Comparison of ENCODE assay signal across 21 mouse cellular contexts in genomic region chr1:72606186-72606673, GRCm38 (mm10). TPM values are rescaled to one million over a fixed set of nuclear protein-coding genes. Genes with fewer than 3 reads are reported as not detected.
DNase-seq lines count a peak whose midpoint lies in the region; ATAC-seq and TF ChIP-seq lines count a peak whose summit lies in the region.
"Had no signal": no experiment of that assay in that cellular context is flagged by ENCODE, and none has a peak within 500 bp of the region (broad histone marks: within the 10 kb centered on the region; RNA-seq: fewer than 3 reads in every experiment).

No protein-coding gene starts in this region.

- no peak; the same call in 1 of the 2 replicates for ATAC-seq in forebrain, embryonic 11.5 days (replicated peaks; ENCODE audit: low FRiP score)
- no peak for ATAC-seq in midbrain, postnatal 0 days (ENCODE audit: low FRiP score)
- peak; percentile 33; the same call in 1 of the 2 replicates for ATAC-seq in hindbrain, embryonic 13.5 days (ENCODE audit: low FRiP score)
- ATAC-seq in neural tube, embryonic 14.5 days (ENCODE audit: low read depth), result peak; percentile 50; the same call in 1 of the 2 replicates
- ATAC-seq: intestine, postnatal 0 days; lung, postnatal 0 days had no signal

- H3K36me3 ChIP-seq in forebrain, embryonic 10.5 days (replicated peaks), result peaks cover 77% of the 10 kb centered on the region
- H3K36me3 ChIP-seq in forebrain, embryonic 11.5 days (ENCODE audit: control insufficient read depth, insufficient read depth, low read length), result no peaks in the 10 kb centered on the region; the same call in 1 of the 2 replicates
- H3K36me3 ChIP-seq in midbrain, postnatal 0 days (ENCODE audit: insufficient read depth, low read length), result peaks cover 45% of the 10 kb centered on the region
- H3K36me3 ChIP-seq in midbrain, embryonic 10.5 days, result peaks cover 71% of the 10 kb centered on the region
- peaks cover 58% of the 10 kb centered on the region for H3K36me3 ChIP-seq in hindbrain, embryonic 13.5 days
- peaks cover 11% of the 10 kb centered on the region for H3K36me3 ChIP-seq in neural tube, embryonic 14.5 days (ENCODE audit: control insufficient read depth, insufficient read depth, low read length)

- no peak overlapping the region for H3K4me3 ChIP-seq in forebrain, embryonic 10.5 days
- no peak overlapping the region for H3K4me3 ChIP-seq in forebrain, embryonic 11.5 days (ENCODE audit: low read depth, low read length)
- no peak overlapping the region for H3K4me3 ChIP-seq in midbrain, postnatal 0 days (ENCODE audit: low read depth, low read length)
- H3K4me3 ChIP-seq in midbrain, embryonic 10.5 days, result no peak overlapping the region
- no peak overlapping the region for H3K4me3 ChIP-seq in hindbrain, embryonic 13.5 days
- H3K4me3 ChIP-seq in neural tube, embryonic 14.5 days (ENCODE audit: low read depth, low read length), result no peak overlapping the region
- H3K4me3 ChIP-seq: embryonic facial prominence, embryonic 13.5 days; myocyte had no signal

- WGBS in forebrain, embryonic 10.5 days, result 76% methylated on average over 12 of the region's 12 CpGs
- 60% methylated on average over 12 of the region's 12 CpGs for WGBS in forebrain, embryonic 11.5 days
- WGBS in midbrain, postnatal 0 days, result 85% methylated on average over 12 of the region's 12 CpGs
- 88% methylated on average over 12 of the region's 12 CpGs for whole genome bisulfite sequencing in midbrain, embryonic 10.5 days
- 57% methylated on average over 12 of the region's 12 CpGs for WGBS in hindbrain, embryonic 13.5 days
- whole genome bisulfite sequencing in neural tube, embryonic 14.5 days, result 29% methylated on average over 12 of the region's 12 CpGs

- no peak for DNase-seq in forebrain, embryonic 10.5 days (ENCODE audit: extremely low spot score, low spot score)
- no peak for DNase-seq in forebrain, embryonic 11.5 days (ENCODE audit: low spot score)
- peak; percentile 20 for DNase-seq in midbrain, postnatal 0 days (ENCODE audit: low spot score)
- no peak for DNase-seq in midbrain, embryonic 10.5 days (ENCODE audit: low spot score)
- no peak for DNase-seq in spleen, postnatal 4 days (ENCODE audit: low spot score in 2 of 2)
- no peak for DNase-seq in heart, adult 9 months (ENCODE audit: low spot score in 2 of 2)
- DNase-seq: cerebellum, adult 9-10 months; gastrocnemius, postnatal 25 days; kidney, postnatal 36 days; left cerebral cortex, postnatal 4 days; liver; midbrain, embryonic 14.5 days; right cerebral cortex, postnatal 4 days; thymus, postnatal 14 days had no signal

- H3K27ac ChIP-seq in forebrain, embryonic 10.5 days, result peak overlapping the region; percentile 35; the same call in 1 of the 2 replicates
- no peak overlapping the region for H3K27ac ChIP-seq in forebrain, embryonic 11.5 days (ENCODE audit: low read depth, low read length)
- no peak overlapping the region for H3K27ac ChIP-seq in midbrain, postnatal 0 days (ENCODE audit: low read depth, low read length)
- H3K27ac ChIP-seq in midbrain, embryonic 10.5 days (replicated peaks), result no peak overlapping the region
- H3K27ac ChIP-seq in hindbrain, embryonic 13.5 days, result no peak overlapping the region
- H3K27ac ChIP-seq in neural tube, embryonic 14.5 days (ENCODE audit: low read depth, low read length), result no peak overlapping the region
- H3K27ac ChIP-seq: embryonic facial prominence, embryonic 13.5 days had no signal

- H3K4me2 ChIP-seq in forebrain, embryonic 11.5 days (ENCODE audit: low read depth, low read length, severe bottlenecking), result no peak overlapping the region
- no peak overlapping the region for H3K4me2 ChIP-seq in midbrain, postnatal 0 days (ENCODE audit: low read depth, low read length, poor library complexity, severe bottlenecking)
- no peak overlapping the region for H3K4me2 ChIP-seq in hindbrain, embryonic 13.5 days
- H3K4me2 ChIP-seq in neural tube, embryonic 14.5 days (ENCODE audit: low read depth, low read length), result no peak overlapping the region
- H3K4me2 ChIP-seq: embryonic facial prominence, embryonic 13.5 days had no signal

- no peak overlapping the region for H3K9ac ChIP-seq in forebrain, embryonic 11.5 days (ENCODE audit: low read length)
- no peak overlapping the region for H3K9ac ChIP-seq in midbrain, postnatal 0 days (replicated peaks; ENCODE audit: low read length, poor library complexity, severe bottlenecking)
- no peak overlapping the region for H3K9ac ChIP-seq in hindbrain, embryonic 13.5 days
- no peak overlapping the region for H3K9ac ChIP-seq in neural tube, embryonic 14.5 days (replicated peaks; ENCODE audit: low read depth, low read length)
- H3K9ac ChIP-seq: embryonic facial prominence, embryonic 13.5 days had no signal

- H3K27me3 ChIP-seq in forebrain, embryonic 10.5 days (ENCODE audit: poor library complexity, severe bottlenecking), result no peaks in the 10 kb centered on the region
- no peaks in the 10 kb centered on the region for H3K27me3 ChIP-seq in forebrain, embryonic 11.5 days (ENCODE audit: control insufficient read depth, insufficient read depth, low read length)
- H3K27me3 ChIP-seq in midbrain, postnatal 0 days (ENCODE audit: insufficient read depth, low read length), result no peaks in the 10 kb centered on the region
- no peaks in the 10 kb centered on the region for H3K27me3 ChIP-seq in midbrain, embryonic 10.5 days (ENCODE audit: low read depth, poor library complexity, severe bottlenecking)
- no peaks in the 10 kb centered on the region for H3K27me3 ChIP-seq in hindbrain, embryonic 13.5 days
- no peaks in the 10 kb centered on the region for H3K27me3 ChIP-seq in neural tube, embryonic 14.5 days (ENCODE audit: control insufficient read depth, insufficient read depth, low read length)
- H3K27me3 ChIP-seq: CH12.LX; embryonic facial prominence, embryonic 13.5 days had no signal

- no peak for TF ChIP-seq CTCF in midbrain, postnatal 0 days (IDR thresholded peaks at IDR 0.05)

- H3K9me3 ChIP-seq in forebrain, embryonic 10.5 days, result no peaks in the 10 kb centered on the region
- H3K9me3 ChIP-seq in forebrain, embryonic 11.5 days (ENCODE audit: control insufficient read depth, low read length), result no peaks in the 10 kb centered on the region
- no peaks in the 10 kb centered on the region for H3K9me3 ChIP-seq in midbrain, postnatal 0 days (ENCODE audit: low read length)
- no peaks in the 10 kb centered on the region for H3K9me3 ChIP-seq in midbrain, embryonic 10.5 days (replicated peaks)
- H3K9me3 ChIP-seq in hindbrain, embryonic 13.5 days, result no peaks in the 10 kb centered on the region
- H3K9me3 ChIP-seq in neural tube, embryonic 14.5 days (ENCODE audit: control insufficient read depth, low read length), result no peaks in the 10 kb centered on the region
- H3K9me3 ChIP-seq: embryonic facial prominence, embryonic 13.5 days had no signal

- H3K4me1 ChIP-seq in forebrain, embryonic 10.5 days, result peaks cover 10% of the 10 kb centered on the region
- H3K4me1 ChIP-seq in forebrain, embryonic 11.5 days (replicated peaks; ENCODE audit: control insufficient read depth, insufficient read depth, low read length), result peaks cover 2% of the 10 kb centered on the region; the same call in 1 of the 2 replicates
- H3K4me1 ChIP-seq in midbrain, postnatal 0 days (ENCODE audit: insufficient read depth, low read length), result no peaks in the 10 kb centered on the region
- H3K4me1 ChIP-seq in midbrain, embryonic 10.5 days, result no peaks in the 10 kb centered on the region
- H3K4me1 ChIP-seq in hindbrain, embryonic 13.5 days (replicated peaks), result peaks cover 26% of the 10 kb centered on the region
- no peaks in the 10 kb centered on the region for H3K4me1 ChIP-seq in neural tube, embryonic 14.5 days (ENCODE audit: control insufficient read depth, insufficient read depth, low read length)
- H3K4me1 ChIP-seq: embryonic facial prominence, embryonic 13.5 days had no signal

RNA-seq across cellular contexts. Expression of gene Smarcal1, which starts 23.2 kb away (rescaled TPM):
- polyA plus RNA-seq in forebrain, embryonic 10.5 days (2016; fragmentation: Nextera tagmentation; extraction: Ambion mirVana), result 31.7 and 32.3 TPM in 2 replicates
- polyA plus RNA-seq in forebrain, embryonic 11.5 days (2014; fragmentation: Nextera tagmentation; extraction: Ambion mirVana), result 29.9 and 34.1 TPM in 2 replicates
- 42.5 and 49.5 TPM in 2 replicates for total RNA-seq in midbrain, postnatal 0 days (2014; rRNA removed)
- polyA plus RNA-seq in midbrain, postnatal 0 days (2015; fragmentation: Nextera tagmentation; extraction: Ambion mirVana), result 21.6 and 21.8 TPM in 2 replicates
- 28.5 and 32.8 TPM in 2 replicates for polyA plus RNA-seq in midbrain, embryonic 10.5 days (2016; fragmentation: Nextera tagmentation; extraction: Ambion mirVana)
- 24.7 and 25.4 TPM in 2 replicates for polyA plus RNA-seq in hindbrain, embryonic 13.5 days (2015; fragmentation: Nextera tagmentation; extraction: Ambion mirVana)
- polyA plus RNA-seq in neural tube, embryonic 14.5 days (2014; fragmentation: Nextera tagmentation; extraction: Ambion mirVana), result 28.7 and 29.7 TPM in 2 replicates

Comparison
In these comparisons a context has a peak if more than half of its experiments do, and no peak if none do; other contexts are left out.
1. ATAC-seq: peak in hindbrain, embryonic 13.5 days (single experiment) and neural tube, embryonic 14.5 days (single experiment); none in forebrain, embryonic 11.5 days (single experiment) and midbrain, postnatal 0 days (single experiment).